In genomic region chr3:95985209-95986000, GRCm38 (mm10) we compare ENCODE assay signal across 8 mouse cellular contexts. TPM values are rescaled to one million over a fixed set of nuclear protein-coding genes. Genes with fewer than 3 reads are reported as not detected.
DNase-seq lines count a peak whose midpoint lies in the region; ATAC-seq and TF ChIP-seq lines count a peak whose summit lies in the region.

No protein-coding gene starts in this region.

- peak overlapping the region; percentile 50 to 58 (median 53) for H3K4me3 ChIP-seq in CH12.LX (replicated peaks in 1 of 3; ENCODE audit: low read depth in 2 of 3, low read length in 2 of 3, poor library complexity in 1 of 3)
- no peak overlapping the region for H3K4me3 ChIP-seq in bone marrow, adult 2 months (replicated peaks; ENCODE audit: control insufficient read depth, low read depth, low read length)
- H3K4me3 ChIP-seq in forebrain, embryonic 11.5 days (ENCODE audit: low read depth, low read length): peak overlapping the region; percentile 15; the same call in 1 of the 2 replicates
- peak overlapping the region; percentile 26 for H3K4me3 ChIP-seq in left cerebral cortex, adult 2 months
- H3K4me3 ChIP-seq in megakaryocyte, embryonic 14.5 days (replicated peaks): peak overlapping the region; percentile 87

- H3K9me3 ChIP-seq in CH12.LX (replicated peaks; ENCODE audit: low read length): peaks cover 8% of the 10 kb centered on the region
- no peaks in the 10 kb centered on the region for H3K9me3 ChIP-seq in forebrain, embryonic 11.5 days (ENCODE audit: control insufficient read depth, low read length)
- peaks cover 5% of the 10 kb centered on the region for H3K9me3 ChIP-seq in megakaryocyte, embryonic 14.5 days

- peak overlapping the region; percentile 91 for H3K27ac ChIP-seq in CH12.LX (ENCODE audit: insufficient read depth, low read depth)
- H3K27ac ChIP-seq in bone marrow, adult 2 months (ENCODE audit: control insufficient read depth, insufficient read depth, low read depth, low read length, poor library complexity): peak overlapping the region; percentile 55
- peak overlapping the region; percentile 90 for H3K27ac ChIP-seq in forebrain, embryonic 11.5 days (ENCODE audit: low read depth, low read length)
- peak overlapping the region; percentile 96 for H3K27ac ChIP-seq in left cerebral cortex, adult 2 months

- peak; percentile 81 for ATAC-seq in forebrain, embryonic 11.5 days (replicated peaks; ENCODE audit: low FRiP score)

- no peak for TF ChIP-seq POLR2A in CH12.LX (IDR thresholded peaks at IDR 0.05; ENCODE audit: low read depth, low read length)
- TF ChIP-seq POLR2A in bone marrow, adult 2 months (IDR thresholded peaks at IDR 0.05; ENCODE audit: borderline replicate concordance, control insufficient read depth, low read depth, low read length): peak; percentile 38; the same call in 1 of the 2 replicates

- in situ Hi-C loops in CH12.LX (cut with MboI; ENCODE audit: low pct_ligation_motif_present, low pct_unique_long_range_greater_than_20kb, low sequenced_read_pairs): no loop called here

- 22% methylated on average over 12 of the region's 12 CpGs for WGBS in bone marrow, adult 2 months
- under 1% methylated on average over 12 of the region's 12 CpGs for WGBS in forebrain, embryonic 11.5 days

- H3K36me3 ChIP-seq in CH12.LX (replicated peaks in 1 of 2; ENCODE audit: control insufficient read depth in 1 of 2, insufficient read depth in 1 of 2, low read length in 1 of 2): peaks cover 13 to 20% of the 10 kb centered on the region in 2 experiments
- peaks cover 18% of the 10 kb centered on the region; the same call in 1 of the 2 replicates for H3K36me3 ChIP-seq in forebrain, embryonic 11.5 days (ENCODE audit: control insufficient read depth, insufficient read depth, low read length)
- H3K36me3 ChIP-seq in megakaryocyte, embryonic 14.5 days (replicated peaks; ENCODE audit: low read length): peaks cover 31% of the 10 kb centered on the region

- no peaks in the 10 kb centered on the region for H3K27me3 ChIP-seq in CH12.LX (replicated peaks)
- no peaks in the 10 kb centered on the region for H3K27me3 ChIP-seq in forebrain, embryonic 11.5 days (ENCODE audit: control insufficient read depth, insufficient read depth, low read length)
- no peaks in the 10 kb centered on the region for H3K27me3 ChIP-seq in megakaryocyte, embryonic 14.5 days (replicated peaks)

- no peaks in the 10 kb centered on the region for H3K79me2 ChIP-seq in CH12.LX (replicated peaks; ENCODE audit: control insufficient read depth, extremely low read depth, insufficient read depth, poor library complexity, severe bottlenecking)

- H3K9ac ChIP-seq in CH12.LX (ENCODE audit: insufficient read depth, low read depth): peak overlapping the region; percentile 53
- H3K9ac ChIP-seq in forebrain, embryonic 11.5 days (ENCODE audit: low read length): peak overlapping the region; percentile 59

- intact Hi-C loops in heart, postnatal 36 days (cut with DNase I): loop anchor here (2.0 kb wide), 1 partner anchor 13 kb away; no protein-coding TSS in a partner anchor
- intact Hi-C loops in left cerebral cortex, adult 2 months (cut with DNase I): no loop called here

- peak; percentile 69 for DNase-seq in CH12.LX (ENCODE audit: extremely low read depth)
- DNase-seq in forebrain, embryonic 11.5 days (ENCODE audit: low spot score): peak; percentile 76
- peak; percentile 61 to 62 for DNase-seq in heart, postnatal 36 days
- DNase-seq in left cerebral cortex, adult 2 months (ENCODE audit: extremely low spot score in 1 of 2, low spot score in 2 of 2): peak; percentile 47 to 64
- DNase-seq in right cerebral cortex, postnatal 10 days (ENCODE audit: low spot score in 2 of 2): peak; percentile 82 to 91
- no peak for DNase-seq in thymus, postnatal 0 days (ENCODE audit: low spot score)

- dilution Hi-C loops in CH12.LX (cut with MboI; ENCODE audit: extremely low pct_ligation_motif_present, extremely low pct_unique_long_range_greater_than_20kb, low sequenced_read_pairs): no loop called here

- peak overlapping the region; percentile 60 for H3K4me2 ChIP-seq in CH12.LX (ENCODE audit: insufficient read depth, low read depth, poor library complexity, severe bottlenecking)
- H3K4me2 ChIP-seq in forebrain, embryonic 11.5 days (ENCODE audit: low read depth, low read length, severe bottlenecking): peak overlapping the region; percentile 46

- H3K4me1 ChIP-seq in CH12.LX (ENCODE audit: control insufficient read depth in 1 of 2, insufficient read depth in 2 of 2): peaks cover 31 to 53% of the 10 kb centered on the region in 2 experiments
- H3K4me1 ChIP-seq in bone marrow, adult 2 months (ENCODE audit: control insufficient read depth, insufficient read depth, low read length): peaks cover 4% of the 10 kb centered on the region; the same call in 1 of the 2 replicates
- peaks cover 22% of the 10 kb centered on the region for H3K4me1 ChIP-seq in forebrain, embryonic 11.5 days (replicated peaks; ENCODE audit: control insufficient read depth, insufficient read depth, low read length)
- peaks cover 71% of the 10 kb centered on the region for H3K4me1 ChIP-seq in megakaryocyte, embryonic 14.5 days

- no peak for TF ChIP-seq RAD21 in CH12.LX (IDR thresholded peaks at IDR 0.05; ENCODE audit: low read depth, low read length)

- no peak for TF ChIP-seq CTCF in CH12.LX (conservative IDR thresholded peaks at IDR 0.05 in 1 of 2, IDR thresholded peaks at IDR 0.05 in 1 of 2; ENCODE audit: low read depth in 2 of 2, low read length in 2 of 2)
- TF ChIP-seq CTCF in bone marrow, adult 2 months (IDR thresholded peaks at IDR 0.05; ENCODE audit: control insufficient read depth, insufficient read depth, low read length): no peak
- no peak for TF ChIP-seq CTCF in left cerebral cortex, adult 2 months (IDR thresholded peaks at IDR 0.05)

- TF ChIP-seq EP300 in CH12.LX (IDR thresholded peaks at IDR 0.05; ENCODE audit: low read length): no peak

TF ChIP-seq in CH12.LX, 34 proteins besides CTCF, POLR2A, EP300 and RAD21 (continues in another document):
- TF ChIP-seq MAFK (IDR thresholded peaks at IDR 0.05; ENCODE audit: insufficient replicate concordance, low read length): no peak
- TF ChIP-seq JUN (IDR thresholded peaks at IDR 0.05; ENCODE audit: insufficient read depth, low read depth, low read length): no peak
- TF ChIP-seq BHLHE40 (IDR thresholded peaks at IDR 0.05; ENCODE audit: low read depth, low read length): peak; percentile 64
- TF ChIP-seq ZKSCAN1 (IDR thresholded peaks at IDR 0.05; ENCODE audit: borderline replicate concordance, low read depth, low read length): no peak
- TF ChIP-seq MYC (IDR thresholded peaks at IDR 0.05; ENCODE audit: low read depth, low read length): no peak
- TF ChIP-seq JUND (conservative IDR thresholded peaks at IDR 0.05; ENCODE audit: low read depth, low read length): no peak
- TF ChIP-seq POLR2AphosphoS2 (IDR thresholded peaks at IDR 0.05; ENCODE audit: low read depth, low read length): peak; percentile 62; the same call in 1 of the 2 replicates
- TF ChIP-seq CHD1 (IDR thresholded peaks at IDR 0.05; ENCODE audit: low read depth, low read length): no peak
- no peak for TF ChIP-seq USF2 (conservative IDR thresholded peaks at IDR 0.05; ENCODE audit: low read depth, low read length)
- TF ChIP-seq PAX5 (IDR thresholded peaks at IDR 0.05; ENCODE audit: low read length): no peak
- TF ChIP-seq SIN3A (IDR thresholded peaks at IDR 0.05; ENCODE audit: low read length): peak; percentile 51; the same call in 1 of the 2 replicates
- no peak for TF ChIP-seq HCFC1 (IDR thresholded peaks at IDR 0.05; ENCODE audit: low read depth, low read length)
- TF ChIP-seq TCF12 (IDR thresholded peaks at IDR 0.05; ENCODE audit: low read depth, low read length): peak; percentile 52
- TF ChIP-seq MAZ (IDR thresholded peaks at IDR 0.05; ENCODE audit: low read depth, low read length): 0 out of 2 replicates have a peak, but pooled peaks have one; percentile 18
- no peak for TF ChIP-seq MEF2A (IDR thresholded peaks at IDR 0.05; ENCODE audit: borderline replicate concordance, low read depth, low read length)
- no peak for TF ChIP-seq SMC3 (IDR thresholded peaks at IDR 0.05; ENCODE audit: low read depth, low read length)
- no peak for TF ChIP-seq E2F4 (IDR thresholded peaks at IDR 0.05; ENCODE audit: insufficient replicate concordance, low read depth, low read length)
- TF ChIP-seq CHD2 (IDR thresholded peaks at IDR 0.05; ENCODE audit: low read length): no peak
- no peak for TF ChIP-seq KAT2A (IDR thresholded peaks at IDR 0.05; ENCODE audit: insufficient replicate concordance, low read length)
- TF ChIP-seq MAX (IDR thresholded peaks at IDR 0.05; ENCODE audit: low read length): 0 out of 2 replicates have a peak, but pooled peaks have one; percentile 8
- no peak for TF ChIP-seq ETS1 (conservative IDR thresholded peaks at IDR 0.05; ENCODE audit: low read depth, low read length)
- no peak for TF ChIP-seq ZC3H11A (IDR thresholded peaks at IDR 0.05; ENCODE audit: low read depth, low read length)
- TF ChIP-seq ZMIZ1 (IDR thresholded peaks at IDR 0.05; ENCODE audit: low read depth, low read length): peak; percentile 51

RNA-seq across cellular contexts. Expression of gene Plekho1, which starts 10.4 kb away (rescaled TPM):
- 23.0 and 24.6 TPM in 2 replicates for total RNA-seq in CH12.LX (2012; rRNA removed)
- total RNA-seq in CH12.LX (2014; rRNA removed): 22.2 and 22.3 TPM in 2 replicates
- polyA plus RNA-seq in CH12.LX (2012; ENCODE audit: insufficient read length, low read depth): 18.6 and 23.4 TPM in 2 replicates
- 36.1 and 59.2 TPM in 2 replicates for polyA plus RNA-seq in bone marrow, adult 2 months (2011; ENCODE audit: insufficient read depth, insufficient read length, low replicate concordance, missing spikeins)
- 82.5 and 85.6 TPM in 2 replicates for polyA plus RNA-seq in forebrain, embryonic 11.5 days (2014; fragmentation: Nextera tagmentation; extraction: Ambion mirVana)
- 10 to 100 TPM; 73.4 to 81.1 TPM for total RNA-seq in heart, postnatal 36 days (2021)
- total RNA-seq in left cerebral cortex, adult 2 months (2021): 10 to 100 TPM; 73.5 to 86.9 TPM
- 556 and 663 TPM in 2 replicates for polyA plus RNA-seq in megakaryocyte, embryonic 14.5 days (2012; ENCODE audit: insufficient read depth, low replicate concordance)
- polyA plus RNA-seq in thymus, postnatal 0 days (2015; fragmentation: Nextera tagmentation; extraction: Ambion mirVana): 36.8 and 37.0 TPM in 2 replicates

RNA-seq across cellular contexts. Expression of gene Anp32e, which starts 56.4 kb away (rescaled TPM):
- total RNA-seq in CH12.LX (2012; rRNA removed) (85.2 and 126 TPM in 2 replicates), CH12.LX (2014; rRNA removed) (64.8 and 74.2 TPM in 2 replicates)
- 439 and 608 TPM in 2 replicates for polyA plus RNA-seq in CH12.LX (2012; ENCODE audit: insufficient read length, low read depth)
- polyA plus RNA-seq in bone marrow, adult 2 months (2011; ENCODE audit: insufficient read depth, insufficient read length, low replicate concordance, missing spikeins): 275 and 382 TPM in 2 replicates
- 157 and 167 TPM in 2 replicates for polyA plus RNA-seq in forebrain, embryonic 11.5 days (2014; fragmentation: Nextera tagmentation; extraction: Ambion mirVana)
- total RNA-seq in heart, postnatal 36 days (2021): 10 to 100 TPM; 82.7 to 85.9 TPM
- 10 to 100 TPM; 82.7 to 98.9 TPM for total RNA-seq in left cerebral cortex, adult 2 months (2021)
- polyA plus RNA-seq in megakaryocyte, embryonic 14.5 days (2012; ENCODE audit: insufficient read depth, low replicate concordance): 3.7 and 183 TPM in 2 replicates
- polyA plus RNA-seq in thymus, postnatal 0 days (2015; fragmentation: Nextera tagmentation; extraction: Ambion mirVana): 463 and 541 TPM in 2 replicates
